Mouse (Mus musculus): ENCODE measurements at regions not wholly inside any gene's neighbourhood (a gene's known extent, or its start where the extent isn't known, plus 50 kb on each side); places are given as distances from the start of the nearest gene placed in this dataset.

- intact Hi-C loops (cut with DNase I), result no loop called here
- DNase-seq, result no peak
These were observed 56.0 kb upstream of the Cpeb4 start for GRCm38 (mm10) chr11:31815855-31816488.

DNA sequence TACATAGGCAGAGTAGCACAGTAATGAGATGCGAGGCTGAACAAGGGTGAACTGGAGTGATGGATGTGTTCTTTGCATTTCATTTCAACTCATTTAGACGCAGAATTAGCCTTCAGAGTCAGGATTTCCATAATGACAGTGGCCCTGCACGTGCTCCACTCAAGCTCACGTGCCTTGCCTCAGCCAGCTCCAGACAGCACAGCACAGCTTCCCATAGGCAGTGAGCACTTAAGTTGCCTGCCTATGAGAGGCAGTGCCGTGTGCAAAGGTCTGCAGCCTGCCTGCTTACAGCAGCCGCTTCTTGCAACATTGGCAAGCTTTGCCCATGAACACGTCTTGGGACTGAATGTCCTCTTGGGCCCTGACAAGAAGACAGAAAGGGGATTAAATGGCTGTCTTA is 54.0 kb upstream of the Cpeb4 start:
- DNase-seq, result no peak
- intact Hi-C loops (cut with DNase I), result no loop called here

DNA sequence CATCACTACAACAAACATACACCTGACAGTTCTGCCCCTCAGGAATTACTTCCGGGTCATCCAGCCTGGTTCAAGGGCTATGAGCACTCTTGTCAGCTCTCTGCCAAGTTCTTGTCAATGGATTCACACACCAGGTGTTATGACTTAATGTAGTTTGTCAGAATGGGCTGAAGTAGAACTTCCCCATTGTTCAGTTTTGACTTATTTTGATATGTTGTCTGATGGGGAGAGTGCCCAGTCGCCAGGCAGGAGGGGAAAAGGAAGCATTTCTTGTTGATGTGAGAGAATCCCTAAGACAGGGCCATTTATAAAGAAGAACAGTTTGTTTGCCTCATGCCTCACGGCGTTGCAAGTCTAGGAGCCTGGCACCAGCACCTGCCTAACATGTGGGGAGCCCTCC is 52.0 kb upstream of the Cpeb4 start:
- intact Hi-C loops (cut with DNase I), result no loop called here

GRCm38 (mm10) chr11:31821479-31822411 is 50.3 kb upstream of the Cpeb4 start:
- intact Hi-C loops (cut with DNase I), result no loop called here

More for the DNA sequence above, 52.0 kb upstream of the Cpeb4 start:
- DNase-seq, result no peak

More at GRCm38 (mm10) chr11:31821479-31822411, 50.3 kb upstream of the Cpeb4 start:
- no peak for DNase-seq
